Mouse (Mus musculus): ENCODE measurements around the gene 2900026A02Rik.

Gene 2900026A02Rik

GRCm38 (mm10) chr5:113221147-113221865 is at the start of gene 2900026A02Rik:
Gene 2900026A02Rik, minus strand, starts transcription at chr5:113221236.
- DNase-seq (ENCODE audit: low read depth, low spot score): peak; percentile 75

- no peak for DNase-seq (ENCODE audit: low read depth, low spot score)
Measured at GRCm38 (mm10) chr5:113270043-113270442, 49.0 kb upstream of the 2900026A02Rik start.

- no peak for DNase-seq (ENCODE audit: low read depth, low spot score)
Measured at GRCm38 (mm10) chr5:113268246-113268645, 47.2 kb upstream of the 2900026A02Rik start.

GRCm38 (mm10) chr5:113265637-113266036 is 44.6 kb upstream of the 2900026A02Rik start:
- no peak for DNase-seq (ENCODE audit: low read depth, low spot score)

- no peak for DNase-seq (ENCODE audit: low read depth, low spot score)
Measured at GRCm38 (mm10) chr5:113250806-113251205, 29.8 kb upstream of the 2900026A02Rik start.

- no peak for DNase-seq (ENCODE audit: low read depth, low spot score)
Measured at GRCm38 (mm10) chr5:113249263-113249930, 28.4 kb upstream of the 2900026A02Rik start.

- DNase-seq (ENCODE audit: low read depth, low spot score): no peak
Measured at GRCm38 (mm10) chr5:113230196-113230595, 9.2 kb upstream of the 2900026A02Rik start.

GRCm38 (mm10) chr5:113226632-113227102 is 5.6 kb upstream of the 2900026A02Rik start, which contains the start of gene Tmem211:
Gene Tmem211, plus strand, starts transcription at chr5:113226909.
- peak; percentile 94 for DNase-seq (ENCODE audit: low read depth, low spot score)

- peak; percentile 49 for DNase-seq (ENCODE audit: low read depth, low spot score)
Measured at GRCm38 (mm10) chr5:113225686-113226435, 4.8 kb upstream of the 2900026A02Rik start.

GRCm38 (mm10) chr5:113225271-113225670 is 4.2 kb upstream of the 2900026A02Rik start:
- peak; percentile 73 for DNase-seq (ENCODE audit: low read depth, low spot score)

GRCm38 (mm10) chr5:113223888-113224287 is 2.9 kb upstream of the 2900026A02Rik start:
- no peak for DNase-seq (ENCODE audit: low read depth, low spot score)

- no peak for DNase-seq (ENCODE audit: low read depth, low spot score)
Measured at GRCm38 (mm10) chr5:113220383-113221146, 471 bp downstream of the 2900026A02Rik start.

- DNase-seq (ENCODE audit: low read depth, low spot score): no peak
Measured at GRCm38 (mm10) chr5:113219876-113220275, 1.2 kb downstream of the 2900026A02Rik start.

- no peak for DNase-seq (ENCODE audit: low read depth, low spot score)
Measured at GRCm38 (mm10) chr5:113219450-113219849, 1.6 kb downstream of the 2900026A02Rik start.

GRCm38 (mm10) chr5:113218617-113219235 is 2.3 kb downstream of the 2900026A02Rik start:
- DNase-seq (ENCODE audit: low read depth, low spot score): no peak

GRCm38 (mm10) chr5:113217076-113217475 is 4.0 kb downstream of the 2900026A02Rik start:
- DNase-seq (ENCODE audit: low read depth, low spot score): no peak

GRCm38 (mm10) chr5:113216328-113216960 is 4.6 kb downstream of the 2900026A02Rik start:
- DNase-seq (ENCODE audit: low read depth, low spot score): no peak

- no peak for DNase-seq (ENCODE audit: low read depth, low spot score)
Measured at GRCm38 (mm10) chr5:113215610-113216011, 5.4 kb downstream of the 2900026A02Rik start.

- DNase-seq (ENCODE audit: low read depth, low spot score): no peak
Measured at GRCm38 (mm10) chr5:113214455-113214854, 6.6 kb downstream of the 2900026A02Rik start.

- DNase-seq (ENCODE audit: low read depth, low spot score): no peak
Measured at GRCm38 (mm10) chr5:113214041-113214440, 7.0 kb downstream of the 2900026A02Rik start.

Data from mesoderm, embryonic 11.5 days (tissue).